Mouse (Mus musculus): ENCODE measurements around the gene Krt33a.

GRCm38 (mm10) chr11:100041454-100041853 lies 25.4 kb upstream of the Krt33a start, which contains the start of gene Krt34:
- TF ChIP-seq USF1 (IDR thresholded peaks at IDR 0.05; ENCODE audit: low read depth, low read length) (no peak), CTCF (IDR thresholded peaks at IDR 0.05 in 2 of 3, conservative IDR thresholded peaks at IDR 0.05 in 1 of 3; ENCODE audit: control insufficient read depth in 1 of 3, insufficient read depth in 1 of 3, low read depth in 2 of 3, low read length in 3 of 3, poor library complexity in 1 of 3, severe bottlenecking in 1 of 3) (no peak), RCOR1 (IDR thresholded peaks at IDR 0.05; ENCODE audit: low read depth, low read length) (no peak), E2F4 (IDR thresholded peaks at IDR 0.05; ENCODE audit: borderline replicate concordance, low read depth, low read length) (no peak), POLR2A (IDR thresholded peaks at IDR 0.05; ENCODE audit: control insufficient read depth in 1 of 2, insufficient read depth in 1 of 2, low read depth in 1 of 2, low read length in 2 of 2, poor library complexity in 1 of 2) (no peak), MAX (IDR thresholded peaks at IDR 0.05; ENCODE audit: low read length) (no peak), CHD2 (IDR thresholded peaks at IDR 0.05; ENCODE audit: low read length) (no peak), POLR2AphosphoS2 (IDR thresholded peaks at IDR 0.05; ENCODE audit: low read length) (no peak)
